Mouse (Mus musculus): ENCODE measurements around the gene Samd9l.
A peak's percentile ranks its signal among the peaks of the same experiment; 100 is the strongest.
"Not testable (repeated sequence)": the region's sequence is repeated elsewhere in the genome, so short reads cannot be mapped to it uniquely, and the experiment has no call there.

Samd9l gene

GRCm38 (mm10) chr6:3399340-3400068 lies at the start of gene Samd9l:
Gene Samd9l (minus strand): TSS chr6:3399572.
- peak; percentile 21 for DNase-seq (ENCODE audit: low read depth)

- DNase-seq (ENCODE audit: low read depth), result peak; percentile 51
Measured at GRCm38 (mm10) chr6:3447404-3447803, 48.0 kb upstream of the Samd9l start.

GRCm38 (mm10) chr6:3443905-3444304 lies 44.5 kb upstream of the Samd9l start:
- no peak for DNase-seq (ENCODE audit: low read depth)

- no peak for DNase-seq (ENCODE audit: low read depth)
Measured at GRCm38 (mm10) chr6:3436087-3436486, 36.7 kb upstream of the Samd9l start.

- not testable (repeated sequence) for DNase-seq (ENCODE audit: low read depth)
Measured at GRCm38 (mm10) chr6:3430976-3431375, 31.6 kb upstream of the Samd9l start.

- DNase-seq (ENCODE audit: low read depth), result no peak
Measured at GRCm38 (mm10) chr6:3427047-3427446, 27.7 kb upstream of the Samd9l start.

GRCm38 (mm10) chr6:3425333-3425732 lies 26.0 kb upstream of the Samd9l start:
- not testable (repeated sequence) for DNase-seq (ENCODE audit: low read depth)

GRCm38 (mm10) chr6:3424613-3425277 lies 25.4 kb upstream of the Samd9l start:
- not testable (repeated sequence) for DNase-seq (ENCODE audit: low read depth)

- not testable (repeated sequence) for DNase-seq (ENCODE audit: low read depth)
Measured at GRCm38 (mm10) chr6:3397182-3397906, 2.0 kb downstream of the Samd9l start.

GRCm38 (mm10) chr6:3395921-3396611 lies 3.3 kb downstream of the Samd9l start:
- DNase-seq (ENCODE audit: low read depth), result not testable (repeated sequence)

GRCm38 (mm10) chr6:3389995-3390394 lies 9.4 kb downstream of the Samd9l start:
- DNase-seq (ENCODE audit: low read depth), result no peak

GRCm38 (mm10) chr6:3386565-3386964 lies 12.8 kb downstream of the Samd9l start:
- DNase-seq (ENCODE audit: low read depth), result no peak

- DNase-seq (ENCODE audit: low read depth), result not testable (repeated sequence)
Measured at GRCm38 (mm10) chr6:3384816-3385215, 14.6 kb downstream of the Samd9l start.

- DNase-seq (ENCODE audit: low read depth), result not testable (repeated sequence)
Measured at GRCm38 (mm10) chr6:3384115-3384791, 15.1 kb downstream of the Samd9l start.

- DNase-seq (ENCODE audit: low read depth), result no peak
Measured at GRCm38 (mm10) chr6:3379146-3379545, 20.2 kb downstream of the Samd9l start.

- no peak for DNase-seq (ENCODE audit: low read depth)
Measured at GRCm38 (mm10) chr6:3376687-3377086, 22.7 kb downstream of the Samd9l start.

- no peak for DNase-seq (ENCODE audit: low read depth)
Measured at GRCm38 (mm10) chr6:3369527-3369926, 29.8 kb downstream of the Samd9l start.

GRCm38 (mm10) chr6:3365609-3366008 lies 33.8 kb downstream of the Samd9l start:
- not testable (repeated sequence) for DNase-seq (ENCODE audit: low read depth)

- peak; percentile 34 for DNase-seq (ENCODE audit: low read depth)
Measured at GRCm38 (mm10) chr6:3345924-3346597, 53.3 kb downstream of the Samd9l start.

- DNase-seq (ENCODE audit: low read depth), result not testable (repeated sequence)
Measured at GRCm38 (mm10) chr6:3345043-3345639, 54.2 kb downstream of the Samd9l start.
